Mouse (Mus musculus) erythroblast, embryonic 14.5 days (primary cell): ENCODE data around the gene Wdr20.

Experiments used
- GATA1 ChIP-seq: IDR thresholded peaks from 2 replicates; pipeline ENCODE4 v1.6.1; 2012; ENCODE audit warnings: low read length, inconsistent platforms, mixed read lengths
- TAL1 ChIP-seq: IDR thresholded peaks from 3 replicates; pipeline ENCODE4 v1.6.1; 2012; ENCODE audit warnings: low read length, inconsistent platforms, mixed read lengths

GRCm38 (mm10) chr12:110814924-110815323 lies 77.2 kb downstream of the Wdr20 start:
- TF ChIP-seq GATA1 (no peak), TAL1 (no peak)
